Comparison of ENCODE assay signal across 19 mouse cellular contexts in genomic region chr9:63993256-63993655, GRCm38 (mm10). TPM values are rescaled to one million over a fixed set of nuclear protein-coding genes. Genes with fewer than 3 reads are reported as not detected.
A peak's percentile ranks its signal among the peaks of the same experiment; 100 is the strongest.
DNase-seq lines count a peak whose midpoint lies in the region; ATAC-seq lines count a peak whose summit lies in the region.
"Had no signal": no experiment of that assay in that cellular context is flagged by ENCODE, and none has a peak within 500 bp of the region (broad histone marks: within the 10 kb centered on the region; RNA-seq: fewer than 3 reads in every experiment).

No protein-coding gene starts in this region.

- ATAC-seq in heart, embryonic 15.5 days (replicated peaks; ENCODE audit: insufficient number of reproducible peaks, insufficient read depth, low FRiP score, low read depth), result no peak
- no peak for ATAC-seq in lung, embryonic 15.5 days (ENCODE audit: borderline replicate concordance, extremely low read depth, low FRiP score, low TSS enrichment)
- no peak for ATAC-seq in embryonic facial prominence, embryonic 15.5 days (ENCODE audit: insufficient number of reproducible peaks, low FRiP score, low TSS enrichment, low read depth)
- ATAC-seq: activated CD4-positive, CD25-positive, alpha-beta regulatory T cell, adult 4 months; forebrain, embryonic 15.5 days had no signal

- WGBS in heart, embryonic 15.5 days, result 76% methylated on average over 5 of the region's 5 CpGs
- 79% methylated on average over 5 of the region's 5 CpGs for WGBS in lung, embryonic 15.5 days
- 75% methylated on average over 5 of the region's 5 CpGs for WGBS in embryonic facial prominence, embryonic 15.5 days

- H3K9me3 ChIP-seq in heart, embryonic 15.5 days (replicated peaks), result no peaks in the 10 kb centered on the region
- H3K9me3 ChIP-seq in lung, embryonic 15.5 days, result no peaks in the 10 kb centered on the region
- no peaks in the 10 kb centered on the region for H3K9me3 ChIP-seq in embryonic facial prominence, embryonic 15.5 days (replicated peaks)
- H3K9me3 ChIP-seq: forebrain, embryonic 15.5 days; hindbrain, embryonic 13.5 days; midbrain, embryonic 12.5 days had no signal

- H3K4me1 ChIP-seq in heart, embryonic 15.5 days (replicated peaks), result peaks cover 66% of the 10 kb centered on the region
- H3K4me1 ChIP-seq in lung, embryonic 15.5 days, result peaks cover 58% of the 10 kb centered on the region
- H3K4me1 ChIP-seq in embryonic facial prominence, embryonic 15.5 days, result peaks cover 49% of the 10 kb centered on the region

- H3K27ac ChIP-seq in heart, embryonic 15.5 days, result peak overlapping the region; percentile 58
- peak overlapping the region; percentile 59; the same call in 1 of the 2 replicates for H3K27ac ChIP-seq in lung, embryonic 15.5 days
- peak overlapping the region; percentile 75 for H3K27ac ChIP-seq in embryonic facial prominence, embryonic 15.5 days (replicated peaks)
- H3K27ac ChIP-seq: forebrain, embryonic 15.5 days; hindbrain, embryonic 13.5 days; midbrain, embryonic 12.5 days had no signal

- H3K36me3 ChIP-seq in heart, embryonic 15.5 days, result no peaks in the 10 kb centered on the region; the same call in 1 of the 2 replicates
- H3K36me3 ChIP-seq in lung, embryonic 15.5 days, result peaks cover 28% of the 10 kb centered on the region
- peaks cover 7% of the 10 kb centered on the region; the same call in 1 of the 2 replicates for H3K36me3 ChIP-seq in embryonic facial prominence, embryonic 15.5 days
- H3K36me3 ChIP-seq: forebrain, embryonic 15.5 days; hindbrain, embryonic 13.5 days; midbrain, embryonic 12.5 days had no signal

- no peaks in the 10 kb centered on the region for H3K27me3 ChIP-seq in heart, embryonic 15.5 days
- no peaks in the 10 kb centered on the region for H3K27me3 ChIP-seq in lung, embryonic 15.5 days
- H3K27me3 ChIP-seq in embryonic facial prominence, embryonic 15.5 days, result no peaks in the 10 kb centered on the region
- H3K27me3 ChIP-seq: forebrain, embryonic 15.5 days; hindbrain, embryonic 13.5 days; midbrain, embryonic 12.5 days had no signal

- no peak for DNase-seq in heart, adult 11 months
- no peak for DNase-seq in lung, adult 18-20 months
- DNase-seq in adrenal gland, postnatal 25 days, result no peak
- DNase-seq in urinary bladder, postnatal 25 days (ENCODE audit: low spot score), result no peak
- DNase-seq: cerebellum, postnatal 36 days; gastrocnemius, postnatal 10 days; kidney, adult 9 months; layer of hippocampus, adult 9-11 months; left cerebral cortex, postnatal 4 days; right cerebral cortex, adult 18-20 months; spleen, adult 18-20 months had no signal

- H3K4me3 ChIP-seq in heart, embryonic 15.5 days, result no peak overlapping the region
- H3K4me3 ChIP-seq in lung, embryonic 15.5 days, result no peak overlapping the region
- H3K4me3 ChIP-seq in embryonic facial prominence, embryonic 15.5 days (replicated peaks), result no peak overlapping the region
- H3K4me3 ChIP-seq: forebrain, embryonic 15.5 days; hindbrain, embryonic 13.5 days; midbrain, embryonic 12.5 days; myocyte had no signal

- H3K9ac ChIP-seq in heart, embryonic 15.5 days, result no peak overlapping the region
- no peak overlapping the region for H3K9ac ChIP-seq in lung, embryonic 15.5 days
- no peak overlapping the region for H3K9ac ChIP-seq in embryonic facial prominence, embryonic 15.5 days
- H3K9ac ChIP-seq: forebrain, embryonic 15.5 days; hindbrain, embryonic 13.5 days; midbrain, embryonic 12.5 days had no signal

- no peak overlapping the region for H3K4me2 ChIP-seq in heart, embryonic 15.5 days
- no peak overlapping the region for H3K4me2 ChIP-seq in lung, embryonic 15.5 days
- no peak overlapping the region for H3K4me2 ChIP-seq in embryonic facial prominence, embryonic 15.5 days (replicated peaks)
- H3K4me2 ChIP-seq: forebrain, embryonic 15.5 days; hindbrain, embryonic 13.5 days; midbrain, embryonic 12.5 days had no signal

RNA-seq across cellular contexts. Expression of gene Smad6, which starts 28.6 kb away (rescaled TPM):
- polyA plus RNA-seq in heart, embryonic 15.5 days (2015; fragmentation: Nextera tagmentation; extraction: Ambion mirVana), result 16.4 and 19.8 TPM in 2 replicates
- polyA plus RNA-seq in lung, embryonic 15.5 days (2015; fragmentation: Nextera tagmentation; extraction: Ambion mirVana), result 13.2 and 14.1 TPM in 2 replicates
- polyA plus RNA-seq in embryonic facial prominence, embryonic 15.5 days (2015; fragmentation: Nextera tagmentation; extraction: Ambion mirVana), result 12.8 and 15.5 TPM in 2 replicates
- total RNA-seq in adrenal gland, postnatal 25 days (2021), result 12.9 and 13.6 TPM in 2 replicates
- polyA plus RNA-seq: activated CD4-positive, CD25-positive, alpha-beta regulatory T cell, adult 4 months had no signal
